28 mouse cellular contexts compared by ENCODE assay signal in genomic region chr16:43637241-43637640, GRCm38 (mm10). TPM values are rescaled to one million over a fixed set of nuclear protein-coding genes. Genes with fewer than 3 reads are reported as not detected.
DNase-seq lines count a peak whose midpoint lies in the region; ATAC-seq and TF ChIP-seq lines count a peak whose summit lies in the region.
"Had no signal": no experiment of that assay in that cellular context is flagged by ENCODE, and none has a peak within 500 bp of the region (broad histone marks: within the 10 kb centered on the region; RNA-seq: fewer than 3 reads in every experiment).

No protein-coding gene starts in this region.

- H3K9me3 ChIP-seq in forebrain, embryonic 13.5 days (replicated peaks): no peaks in the 10 kb centered on the region
- no peaks in the 10 kb centered on the region for H3K9me3 ChIP-seq in forebrain, postnatal 0 days (ENCODE audit: low read length)
- H3K9me3 ChIP-seq in CH12.LX (replicated peaks; ENCODE audit: low read length): no peaks in the 10 kb centered on the region
- H3K9me3 ChIP-seq: embryonic facial prominence, embryonic 13.5 days; embryonic facial prominence, embryonic 15.5 days; forebrain, embryonic 10.5 days; forebrain, embryonic 12.5 days; forebrain, embryonic 15.5 days had no signal

- TF ChIP-seq CTCF in forebrain, postnatal 0 days (IDR thresholded peaks at IDR 0.05; ENCODE audit: low read depth): no peak
- no peak for TF ChIP-seq CTCF in layer of hippocampus, adult 2 months (conservative IDR thresholded peaks at IDR 0.05)
- no peak for TF ChIP-seq CTCF in CH12.LX (conservative IDR thresholded peaks at IDR 0.05 in 1 of 2, IDR thresholded peaks at IDR 0.05 in 1 of 2; ENCODE audit: low read depth in 2 of 2, low read length in 2 of 2)

- no peak overlapping the region for H3K27ac ChIP-seq in forebrain, embryonic 13.5 days
- H3K27ac ChIP-seq in forebrain, postnatal 0 days (ENCODE audit: low read depth, low read length): no peak overlapping the region
- H3K27ac ChIP-seq in layer of hippocampus, adult 2 months: peak overlapping the region; percentile 83
- no peak overlapping the region for H3K27ac ChIP-seq in CH12.LX (ENCODE audit: insufficient read depth, low read depth)
- H3K27ac ChIP-seq: embryonic facial prominence, embryonic 13.5 days; embryonic facial prominence, embryonic 15.5 days; forebrain, embryonic 10.5 days; forebrain, embryonic 12.5 days; forebrain, embryonic 15.5 days had no signal

- TF ChIP-seq RAD21 in CH12.LX (IDR thresholded peaks at IDR 0.05; ENCODE audit: low read depth, low read length): no peak

- H3K79me2 ChIP-seq in CH12.LX (replicated peaks; ENCODE audit: control insufficient read depth, extremely low read depth, insufficient read depth, poor library complexity, severe bottlenecking): no peaks in the 10 kb centered on the region

- dilution Hi-C loops in CH12.LX (cut with MboI; ENCODE audit: extremely low pct_ligation_motif_present, extremely low pct_unique_long_range_greater_than_20kb, low sequenced_read_pairs): no loop called here

- WGBS in forebrain, embryonic 13.5 days: 92% methylated on average over 8 of the region's 8 CpGs
- WGBS in forebrain, postnatal 0 days: 87% methylated on average over 8 of the region's 8 CpGs

- no peak overlapping the region for H3K4me3 ChIP-seq in forebrain, embryonic 13.5 days
- H3K4me3 ChIP-seq in forebrain, postnatal 0 days (ENCODE audit: low read depth, low read length): no peak overlapping the region
- H3K4me3 ChIP-seq in layer of hippocampus, adult 2 months: no peak overlapping the region
- no peak overlapping the region for H3K4me3 ChIP-seq in CH12.LX (replicated peaks in 1 of 3; ENCODE audit: low read depth in 2 of 3, low read length in 2 of 3, poor library complexity in 1 of 3)
- H3K4me3 ChIP-seq: embryonic facial prominence, embryonic 13.5 days; embryonic facial prominence, embryonic 15.5 days; erythroblast, embryonic 14.5 days; forebrain, embryonic 10.5 days; forebrain, embryonic 12.5 days; forebrain, embryonic 15.5 days had no signal

- TF ChIP-seq POLR2A in CH12.LX (IDR thresholded peaks at IDR 0.05; ENCODE audit: low read depth, low read length): no peak

- no peaks in the 10 kb centered on the region for H3K4me1 ChIP-seq in forebrain, embryonic 13.5 days
- H3K4me1 ChIP-seq in forebrain, postnatal 0 days (ENCODE audit: insufficient read depth): no peaks in the 10 kb centered on the region
- peaks cover 0 to 5% of the 10 kb centered on the region in 2 experiments; a peak in 1 of 4 replicates for H3K4me1 ChIP-seq in CH12.LX (ENCODE audit: control insufficient read depth in 1 of 2, insufficient read depth in 2 of 2)
- H3K4me1 ChIP-seq: forebrain, embryonic 12.5 days; forebrain, embryonic 15.5 days had no signal

- no peak for DNase-seq in forebrain, postnatal 0 days
- peak; percentile 18 for DNase-seq in gastrocnemius, postnatal 14 days
- DNase-seq in gastrocnemius, adult 18-20 months (ENCODE audit: low spot score): no peak
- no peak for DNase-seq in layer of hippocampus, adult 2 months (ENCODE audit: low spot score in 2 of 2)
- DNase-seq in layer of hippocampus, adult 18-20 months (ENCODE audit: low spot score in 2 of 2): no peak
- no peak for DNase-seq in CH12.LX (ENCODE audit: extremely low read depth)
- DNase-seq: adrenal gland, adult 2 months; adrenal gland, postnatal 10 days; adrenal gland, postnatal 25 days; B cell, adult 2 months; cerebellum, adult 11 months; cerebellum, adult 18-20 months; cerebellum, adult 8-10 months; cerebellum, adult 9-11 months; cerebellum, postnatal 14 days; cerebellum, postnatal 36 days; embryo, embryonic 11 days had no signal

- H3K4me2 ChIP-seq in forebrain, embryonic 13.5 days: no peak overlapping the region
- no peak overlapping the region for H3K4me2 ChIP-seq in forebrain, postnatal 0 days (ENCODE audit: low read depth)
- H3K4me2 ChIP-seq in CH12.LX (ENCODE audit: insufficient read depth, low read depth, poor library complexity, severe bottlenecking): no peak overlapping the region
- H3K4me2 ChIP-seq: embryonic facial prominence, embryonic 13.5 days; embryonic facial prominence, embryonic 15.5 days; forebrain, embryonic 12.5 days; forebrain, embryonic 15.5 days had no signal

- ATAC-seq in forebrain, embryonic 13.5 days: 0 out of 2 replicates have a peak, but pooled peaks have one; percentile 30
- no peak for ATAC-seq in forebrain, postnatal 0 days
- ATAC-seq: CD4-positive, CD25-positive, alpha-beta regulatory T cell, adult 4 months; forebrain, embryonic 15.5 days had no signal

- in situ Hi-C loops in CH12.LX (cut with MboI; ENCODE audit: low pct_ligation_motif_present, low pct_unique_long_range_greater_than_20kb, low sequenced_read_pairs): no loop called here

- H3K9ac ChIP-seq in forebrain, embryonic 13.5 days: no peak overlapping the region
- H3K9ac ChIP-seq in forebrain, postnatal 0 days: no peak overlapping the region
- H3K9ac ChIP-seq in CH12.LX (ENCODE audit: insufficient read depth, low read depth): no peak overlapping the region
- H3K9ac ChIP-seq: embryonic facial prominence, embryonic 13.5 days; embryonic facial prominence, embryonic 15.5 days; forebrain, embryonic 12.5 days; forebrain, embryonic 15.5 days had no signal

- intact Hi-C loops in gastrocnemius, postnatal 14 days (cut with DNase I; ENCODE audit: low total_unique reads): no loop called here

- H3K36me3 ChIP-seq in forebrain, embryonic 13.5 days (ENCODE audit: poor library complexity, severe bottlenecking): peaks cover 60% of the 10 kb centered on the region
- H3K36me3 ChIP-seq in forebrain, postnatal 0 days (ENCODE audit: insufficient read depth): peaks cover 19% of the 10 kb centered on the region; the same call in 1 of the 2 replicates
- peaks cover 58 to 77% of the 10 kb centered on the region in 2 experiments for H3K36me3 ChIP-seq in CH12.LX (replicated peaks in 1 of 2; ENCODE audit: control insufficient read depth in 1 of 2, insufficient read depth in 1 of 2, low read length in 1 of 2)
- H3K36me3 ChIP-seq: embryonic facial prominence, embryonic 13.5 days; embryonic facial prominence, embryonic 15.5 days; forebrain, embryonic 10.5 days had no signal

- no peaks in the 10 kb centered on the region for H3K27me3 ChIP-seq in forebrain, embryonic 13.5 days
- no peaks in the 10 kb centered on the region for H3K27me3 ChIP-seq in forebrain, postnatal 0 days (ENCODE audit: insufficient read depth, low read length)
- no peaks in the 10 kb centered on the region for H3K27me3 ChIP-seq in CH12.LX (replicated peaks)
- H3K27me3 ChIP-seq: embryonic facial prominence, embryonic 13.5 days; embryonic facial prominence, embryonic 15.5 days; forebrain, embryonic 12.5 days; forebrain, embryonic 15.5 days had no signal

- TF ChIP-seq EP300 in CH12.LX (IDR thresholded peaks at IDR 0.05; ENCODE audit: low read length): no peak

TF ChIP-seq in CH12.LX, 34 proteins besides CTCF, POLR2A, EP300 and RAD21:
- TF ChIP-seq USF2 (conservative IDR thresholded peaks at IDR 0.05; ENCODE audit: low read depth, low read length) (no peak), POLR2AphosphoS2 (IDR thresholded peaks at IDR 0.05; ENCODE audit: low read depth, low read length) (0 out of 2 replicates have a peak, but pooled peaks have one; percentile 29)

RNA-seq across cellular contexts. Expression of gene Tigit, which starts 26.7 kb away (rescaled TPM):
- polyA plus RNA-seq in forebrain, embryonic 13.5 days (2015; fragmentation: Nextera tagmentation; extraction: Ambion mirVana): not detected in 2 replicates
- 0.54 TPM in 1 of 2 replicates, not detected in the other for total RNA-seq in forebrain, postnatal 0 days (2014; rRNA removed)
- polyA plus RNA-seq in forebrain, postnatal 0 days (2015; fragmentation: Nextera tagmentation; extraction: Ambion mirVana): 0.17 TPM in 1 of 2 replicates, not detected in the other
- total RNA-seq in gastrocnemius, postnatal 14 days (2021): not detected
- not detected for total RNA-seq in gastrocnemius, adult 18-20 months (2021)
- total RNA-seq in layer of hippocampus, adult 2 months (2021): not detected
- total RNA-seq in layer of hippocampus, adult 18-20 months (2021): not detected
- total RNA-seq in CH12.LX (2012; rRNA removed) (59.3 and 67.2 TPM in 2 replicates), CH12.LX (2014; rRNA removed) (13.6 and 17.5 TPM in 2 replicates)
- polyA plus RNA-seq in CH12.LX (2012; ENCODE audit: insufficient read length, low read depth): 54.5 and 55.4 TPM in 2 replicates
- total RNA-seq: adrenal gland, postnatal 10 days; adrenal gland, postnatal 25 days; adrenal gland, postnatal 4 days; common myeloid progenitor, adult 5-6 weeks had no signal
- polyA plus RNA-seq: brain, embryonic 14.5 days; embryonic facial prominence, embryonic 13.5 days; erythroblast, embryonic 14.5 days; forebrain, embryonic 10.5 days; forebrain, embryonic 12.5 days; forebrain, embryonic 15.5 days had no signal
